Mouse (Mus musculus) NIH3T3 (cell line): ENCODE data around the gene Dcaf8.

Experiments
- DNase-seq: peaks from one replicate; pipeline ENCODE4 v3.0.0-alpha.2; 2012; ENCODE audit warnings: low read depth

Gene Dcaf8

GRCm38 (mm10) chr1:172147835-172148278, at the start of gene Dcaf8:
Gene Dcaf8, plus strand, starts transcription at chr1:172148084.
- peak; percentile 99 for DNase-seq

- peak; percentile 58 for DNase-seq
These were observed 48.4 kb upstream of the Dcaf8 start for GRCm38 (mm10) chr1:172099325-172100033.

- no peak for DNase-seq
These were observed 44.3 kb upstream of the Dcaf8 start for GRCm38 (mm10) chr1:172103619-172104018.

GRCm38 (mm10) chr1:172105101-172105500, 42.8 kb upstream of the Dcaf8 start:
- no peak for DNase-seq

- DNase-seq, result no peak
These were observed 40.0 kb upstream of the Dcaf8 start for GRCm38 (mm10) chr1:172107777-172108477.

GRCm38 (mm10) chr1:172116948-172117347, 30.9 kb upstream of the Dcaf8 start:
- no peak for DNase-seq

DNA sequence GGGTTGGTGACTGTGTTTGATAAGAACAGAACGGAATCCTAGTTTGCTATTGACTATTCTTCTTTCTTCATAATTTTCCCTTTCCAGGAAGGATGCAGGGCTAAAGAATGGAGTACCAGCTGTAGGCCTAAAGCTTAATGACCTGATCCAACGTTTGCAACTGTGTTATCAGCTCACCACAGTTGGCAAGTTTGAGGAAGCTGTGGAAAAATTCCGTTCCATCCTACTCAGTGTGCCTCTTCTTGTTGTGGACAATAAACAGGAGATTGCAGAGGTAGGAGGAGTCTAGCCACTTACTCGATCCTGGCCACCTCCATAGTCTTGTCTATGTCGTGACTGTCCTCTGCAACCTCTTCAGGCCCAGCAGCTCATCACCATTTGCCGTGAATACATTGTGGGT, 28.8 kb upstream of the Dcaf8 start:
- DNase-seq, result no peak

DNA sequence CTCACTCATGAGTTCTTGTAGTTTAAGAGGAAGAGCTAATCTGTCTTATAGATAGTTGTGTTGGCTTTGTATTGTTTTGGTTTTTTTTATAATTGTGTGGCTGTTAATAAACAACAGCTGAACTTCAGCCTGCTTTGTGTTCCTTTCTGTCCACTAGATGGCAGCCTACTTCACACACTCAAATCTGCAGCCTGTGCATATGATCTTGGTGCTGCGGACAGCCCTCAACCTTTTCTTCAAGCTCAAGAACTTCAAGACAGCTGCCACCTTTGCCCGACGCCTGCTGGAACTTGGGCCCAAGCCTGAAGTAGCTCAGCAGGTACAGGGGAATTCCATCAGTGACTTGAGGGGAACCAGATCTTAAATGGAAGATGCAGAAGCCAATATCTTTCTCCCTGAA, 28.2 kb upstream of the Dcaf8 start:
- DNase-seq, result peak; percentile 83

DNA sequence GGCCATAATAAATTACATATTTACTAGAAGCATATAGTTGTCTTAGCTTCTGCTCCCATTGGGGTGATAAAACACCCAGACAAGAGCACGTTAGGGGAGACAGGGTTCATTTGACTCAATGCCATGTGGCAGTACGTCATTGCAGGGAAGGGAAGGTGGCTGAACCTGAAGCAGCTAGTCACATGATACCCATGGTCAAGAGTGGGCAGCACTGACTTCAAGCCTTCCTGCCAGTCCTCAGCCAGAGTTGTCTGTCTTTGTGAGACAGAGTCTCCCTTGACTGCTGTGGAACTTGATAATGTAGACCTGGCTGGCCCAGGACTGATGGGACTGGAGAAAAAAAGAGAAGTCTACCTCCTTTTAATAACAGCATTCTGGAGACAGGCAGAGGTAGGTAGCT, 25.2 kb upstream of the Dcaf8 start:
- no peak for DNase-seq

- DNase-seq, result no peak
These were observed 23.3 kb upstream of the Dcaf8 start for GRCm38 (mm10) chr1:172124572-172124971.

DNA sequence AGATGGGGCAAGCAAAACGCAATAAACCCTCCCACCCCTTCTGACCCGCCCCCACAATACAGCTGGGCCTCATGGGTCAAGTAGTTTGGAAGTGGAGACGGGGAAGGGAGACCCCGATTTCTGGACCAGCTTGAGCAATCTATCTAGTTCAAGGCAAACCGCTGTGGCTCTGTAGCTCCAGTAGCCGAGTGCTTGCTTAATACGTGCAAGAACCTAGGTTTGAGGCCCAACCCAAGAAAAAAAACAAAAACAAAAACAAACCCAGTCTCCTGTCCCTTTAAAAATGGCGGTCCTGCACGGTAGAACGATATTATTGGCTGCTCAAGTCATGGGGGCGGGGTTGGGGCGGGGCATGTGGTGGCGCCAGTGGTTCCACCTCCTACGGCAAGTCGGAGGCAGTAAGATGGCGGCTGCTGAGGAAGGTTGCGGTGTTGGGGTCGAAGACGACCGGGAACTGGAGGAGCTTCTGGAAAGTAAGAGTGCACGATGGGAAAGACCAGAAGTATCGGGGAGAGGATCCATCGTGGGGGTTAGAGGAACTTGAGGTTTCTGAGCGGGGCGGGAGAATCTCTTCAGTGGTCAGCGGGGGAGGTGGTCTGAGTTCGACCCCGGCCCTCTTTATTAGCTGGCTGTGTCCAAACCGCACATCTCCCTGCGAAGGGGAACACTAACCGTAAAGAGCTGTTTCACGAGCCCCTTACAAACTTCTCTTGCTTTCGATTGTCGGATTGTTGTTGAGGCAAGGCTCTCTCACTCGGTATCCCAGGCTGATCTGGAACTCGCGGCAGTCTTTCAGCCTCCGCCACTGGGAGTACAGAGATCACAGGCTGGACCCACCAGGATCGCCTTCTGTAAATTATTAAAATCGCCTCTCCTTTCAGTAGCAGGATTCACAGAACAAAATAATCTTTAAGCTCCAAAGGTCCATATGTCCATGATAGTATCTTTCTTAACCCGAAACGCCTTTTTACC, 21.2 kb upstream of the Dcaf8 start, which contains the start of gene Pex19:
Gene Pex19, plus strand, starts transcription at position 380 of the 972 bp plus-strand sequence.
- peak; percentile 96 for DNase-seq

DNA sequence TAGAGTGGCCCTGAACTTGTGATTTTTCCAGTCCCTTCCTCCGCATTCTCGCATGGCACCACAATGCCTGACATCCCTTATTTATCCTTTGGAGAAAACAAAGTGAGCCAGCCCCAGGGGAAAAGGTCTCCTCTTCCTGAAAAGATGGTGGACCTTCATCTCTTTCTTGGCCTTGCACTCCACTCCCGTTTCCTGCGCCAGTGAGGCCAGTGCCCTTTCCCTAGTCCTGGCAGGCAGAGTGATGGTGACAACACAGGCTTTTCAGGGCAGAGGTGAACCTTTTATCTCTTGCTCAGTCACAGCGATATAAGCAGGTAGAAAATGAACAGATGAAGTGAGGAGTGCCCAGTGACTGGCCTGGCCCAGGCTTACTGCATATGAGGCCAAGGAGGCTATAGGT, 20.4 kb upstream of the Dcaf8 start:
- DNase-seq, result peak; percentile 28

GRCm38 (mm10) chr1:172128563-172128962, 19.3 kb upstream of the Dcaf8 start:
- DNase-seq, result no peak

- DNase-seq, result peak; percentile 68
These were observed 18.8 kb upstream of the Dcaf8 start for GRCm38 (mm10) chr1:172129108-172129507.

GRCm38 (mm10) chr1:172129780-172130179, 18.1 kb upstream of the Dcaf8 start:
- no peak for DNase-seq

DNA sequence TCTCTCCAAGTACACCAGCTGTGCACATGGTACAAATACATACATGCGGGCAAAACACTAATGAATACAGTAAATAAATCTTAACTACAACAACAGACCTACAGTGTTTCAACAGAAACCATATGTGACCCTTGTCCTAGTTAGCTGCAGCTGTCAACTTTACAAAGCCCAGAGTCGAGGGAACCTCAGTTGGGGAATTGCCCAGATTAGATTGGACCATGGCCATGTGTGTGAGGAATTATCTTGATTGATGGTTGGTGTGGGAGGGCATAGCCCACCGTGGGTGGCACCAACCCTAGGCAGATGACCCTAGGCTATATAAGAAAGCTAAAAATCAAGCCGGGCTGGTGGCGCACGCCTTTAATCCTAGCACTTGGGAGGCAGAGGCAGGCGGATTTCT, 15.6 kb upstream of the Dcaf8 start:
- peak; percentile 71 for DNase-seq

DNA sequence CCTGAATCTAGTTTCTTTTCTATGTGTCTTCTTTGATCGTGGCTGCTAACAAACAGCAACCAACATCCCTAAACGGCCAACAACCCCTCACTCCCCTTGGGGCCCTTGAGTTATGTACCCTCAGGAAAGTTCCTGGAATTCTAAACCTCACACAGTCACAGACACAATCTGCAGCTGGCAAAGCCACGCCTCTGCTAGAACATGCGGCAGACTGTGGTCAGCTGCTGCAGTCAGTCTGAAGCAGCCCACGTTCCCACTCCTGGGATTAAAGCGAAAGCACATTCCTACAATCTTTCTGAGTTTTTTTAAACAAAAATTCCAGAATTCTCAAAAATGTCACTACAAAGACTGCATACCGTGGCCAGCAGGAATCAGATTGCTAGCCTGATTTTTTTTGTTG, 14.3 kb upstream of the Dcaf8 start:
- DNase-seq, result no peak

DNA sequence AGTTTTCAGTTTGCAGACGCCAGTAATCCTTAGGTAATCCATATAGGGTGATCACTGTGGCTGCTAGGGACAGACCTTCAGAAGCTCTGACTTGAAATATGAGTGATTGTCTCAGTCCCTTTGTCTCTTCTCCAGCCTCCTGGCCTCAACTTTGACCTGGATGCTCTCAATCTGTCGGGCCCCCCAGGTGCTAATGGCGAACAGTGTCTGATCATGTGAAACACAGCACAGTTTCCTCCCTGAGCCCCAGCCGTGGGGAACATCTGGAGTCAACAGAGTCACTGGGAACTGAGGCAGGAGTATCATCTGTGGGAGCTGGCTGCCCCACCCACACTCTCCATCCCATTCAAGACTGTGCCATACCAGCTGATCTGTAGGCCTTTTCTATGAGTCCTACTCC, 13.8 kb upstream of the Dcaf8 start:
- no peak for DNase-seq

DNA sequence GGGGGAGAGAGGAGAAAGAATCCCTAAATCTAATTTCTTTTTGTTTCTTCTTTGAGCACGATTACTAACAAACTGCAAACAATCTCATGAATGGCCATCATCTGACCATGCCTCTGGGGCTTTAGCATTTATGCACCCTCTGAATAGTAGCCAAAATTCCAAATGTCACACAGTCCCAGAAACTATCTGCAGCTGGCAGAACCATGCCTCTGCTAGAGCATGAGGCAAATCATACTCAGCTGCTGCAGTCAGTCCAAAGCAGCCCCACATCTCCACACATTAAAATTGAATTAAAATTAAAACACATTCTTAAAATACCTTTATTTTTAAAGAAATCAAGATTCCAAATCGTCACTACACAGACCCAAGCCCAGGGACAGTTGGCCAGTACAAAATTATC, 7.7 kb upstream of the Dcaf8 start:
- no peak for DNase-seq

DNA sequence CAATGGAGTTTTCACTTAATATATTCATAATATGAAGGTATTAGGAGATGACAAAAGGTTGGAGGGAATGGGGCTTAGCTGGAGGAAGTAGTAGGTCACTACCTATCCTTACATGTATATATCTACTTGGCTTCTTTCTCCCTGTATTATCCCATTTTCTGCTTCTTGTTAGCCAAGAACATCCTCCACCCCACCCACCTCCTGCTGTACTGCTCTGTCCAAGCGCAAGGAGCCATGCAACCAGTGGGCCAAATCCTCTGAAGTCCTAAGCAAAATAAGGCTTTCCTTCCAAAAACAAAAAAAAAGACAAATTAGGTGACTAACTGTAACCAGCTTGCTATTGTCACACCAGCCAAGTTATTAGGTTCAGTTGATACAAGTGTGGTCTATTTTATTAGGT, 7.1 kb upstream of the Dcaf8 start:
- DNase-seq, result no peak

- DNase-seq, result no peak
These were observed 6.4 kb upstream of the Dcaf8 start for GRCm38 (mm10) chr1:172141529-172141928.

GRCm38 (mm10) chr1:172143570-172143969, 4.3 kb upstream of the Dcaf8 start:
- DNase-seq, result peak; percentile 86
